ENCODE assay signal across 7 mouse cellular contexts in genomic region chr1:180829775-180830174, GRCm38 (mm10). TPM values are rescaled to one million over a fixed set of nuclear protein-coding genes. Genes with fewer than 3 reads are reported as not detected.
DNase-seq lines count a peak whose midpoint lies in the region; ATAC-seq and TF ChIP-seq lines count a peak whose summit lies in the region.

No protein-coding gene starts in this region.

- H3K27me3 ChIP-seq in G1E (ENCODE audit: insufficient read depth, low read length) (no peaks in the 10 kb centered on the region), myocyte (ENCODE audit: control insufficient read depth, insufficient read depth, insufficient read length) (no peaks in the 10 kb centered on the region)
- no peaks in the 10 kb centered on the region for H3K27me3 ChIP-seq in intestine, embryonic 15.5 days (replicated peaks)
- H3K27me3 ChIP-seq in hindbrain, postnatal 0 days (ENCODE audit: insufficient read depth, low read length) = no peaks in the 10 kb centered on the region
- H3K27me3 ChIP-seq in hindbrain, embryonic 14.5 days (ENCODE audit: control insufficient read depth, insufficient read depth, low read length) = no peaks in the 10 kb centered on the region

- H3K4me1 ChIP-seq in G1E (ENCODE audit: insufficient read depth, low read depth, low read length) = peaks cover 42% of the 10 kb centered on the region
- H3K4me1 ChIP-seq in intestine, embryonic 15.5 days (replicated peaks) = peaks cover 10% of the 10 kb centered on the region
- no peaks in the 10 kb centered on the region for H3K4me1 ChIP-seq in hindbrain, postnatal 0 days (ENCODE audit: insufficient read depth, low read length)
- H3K4me1 ChIP-seq in hindbrain, embryonic 14.5 days (replicated peaks; ENCODE audit: control insufficient read depth, insufficient read depth, low read length) = no peaks in the 10 kb centered on the region

- no peak overlapping the region for H3ac ChIP-seq in myocyte (ENCODE audit: control insufficient read depth, insufficient read length)

- peak overlapping the region; percentile 37 for H3K4me2 ChIP-seq in intestine, embryonic 15.5 days (replicated peaks)
- H3K4me2 ChIP-seq in myocyte (ENCODE audit: low read depth) = peak overlapping the region; percentile 54
- no peak overlapping the region for H3K4me2 ChIP-seq in hindbrain, postnatal 0 days (ENCODE audit: low read depth, low read length)
- no peak overlapping the region for H3K4me2 ChIP-seq in hindbrain, embryonic 14.5 days (replicated peaks)

- no peaks in the 10 kb centered on the region for H3K36me3 ChIP-seq in G1E (replicated peaks)
- no peaks in the 10 kb centered on the region for H3K36me3 ChIP-seq in intestine, embryonic 15.5 days
- no peaks in the 10 kb centered on the region for H3K36me3 ChIP-seq in myocyte (ENCODE audit: control insufficient read depth, insufficient read depth)
- no peaks in the 10 kb centered on the region for H3K36me3 ChIP-seq in hindbrain, postnatal 0 days (ENCODE audit: insufficient read depth, low read length)
- H3K36me3 ChIP-seq in hindbrain, embryonic 14.5 days (replicated peaks; ENCODE audit: control insufficient read depth, insufficient read depth) = no peaks in the 10 kb centered on the region

- ATAC-seq in G1E (ENCODE audit: extremely low read depth, insufficient number of reproducible peaks, low FRiP score, poor library complexity, severe bottlenecking) = peak; percentile 86
- peak; percentile 46 for ATAC-seq in intestine, embryonic 15.5 days
- ATAC-seq in hindbrain, postnatal 0 days = no peak
- no peak for ATAC-seq in hindbrain, embryonic 14.5 days (ENCODE audit: low FRiP score)

- peak; percentile 83 for DNase-seq in CD4-positive, CD25-positive, alpha-beta regulatory T cell, adult 2 months (ENCODE audit: low read depth, low spot score)
- DNase-seq in G1E (ENCODE audit: low spot score) = peak; percentile 77
- no peak for DNase-seq in right cerebral cortex, postnatal 25 days
- DNase-seq in hindbrain, postnatal 0 days (ENCODE audit: low spot score) = no peak
- DNase-seq in hindbrain, embryonic 14.5 days (ENCODE audit: low spot score) = no peak

- H3K4me3 ChIP-seq in G1E (ENCODE audit: low read depth, low read length) (peak overlapping the region; percentile 72), myocyte (no peak overlapping the region)
- H3K4me3 ChIP-seq in intestine, embryonic 15.5 days (replicated peaks) = no peak overlapping the region
- H3K4me3 ChIP-seq in hindbrain, postnatal 0 days (ENCODE audit: low read length) = no peak overlapping the region
- H3K4me3 ChIP-seq in hindbrain, embryonic 14.5 days (replicated peaks; ENCODE audit: low read length) = no peak overlapping the region

- 74% methylated on average over 11 of the region's 11 CpGs for WGBS in intestine, embryonic 15.5 days
- 85% methylated on average over 11 of the region's 11 CpGs for WGBS in hindbrain, postnatal 0 days
- 93% methylated on average over 11 of the region's 11 CpGs for WGBS in hindbrain, embryonic 14.5 days

- no peaks in the 10 kb centered on the region for H3K79me2 ChIP-seq in myocyte (ENCODE audit: control insufficient read depth, insufficient read depth)

- H3K27ac ChIP-seq in intestine, embryonic 15.5 days = peak overlapping the region; percentile 28; the same call in 1 of the 2 replicates
- H3K27ac ChIP-seq in hindbrain, postnatal 0 days = no peak overlapping the region
- H3K27ac ChIP-seq in hindbrain, embryonic 14.5 days = no peak overlapping the region

- H3K9ac ChIP-seq in intestine, embryonic 15.5 days = no peak overlapping the region
- H3K9ac ChIP-seq in hindbrain, postnatal 0 days (replicated peaks; ENCODE audit: low read length) = no peak overlapping the region
- H3K9ac ChIP-seq in hindbrain, embryonic 14.5 days = no peak overlapping the region

- peaks cover 14% of the 10 kb centered on the region for H3K9me3 ChIP-seq in G1E (replicated peaks)
- no peaks in the 10 kb centered on the region for H3K9me3 ChIP-seq in intestine, embryonic 15.5 days
- no peaks in the 10 kb centered on the region for H3K9me3 ChIP-seq in hindbrain, postnatal 0 days (ENCODE audit: low read length)
- H3K9me3 ChIP-seq in hindbrain, embryonic 14.5 days (ENCODE audit: control insufficient read depth, low read length) = no peaks in the 10 kb centered on the region

- TF ChIP-seq POLR2A in myocyte (IDR thresholded peaks at IDR 0.05; ENCODE audit: insufficient read length, low read depth) = no peak

- no peak for TF ChIP-seq CTCF in G1E (IDR thresholded peaks at IDR 0.05; ENCODE audit: low read depth, low read length)
- no peak for TF ChIP-seq CTCF in hindbrain, postnatal 0 days (IDR thresholded peaks at IDR 0.05; ENCODE audit: low read depth)

TF ChIP-seq in myocyte, 11 proteins besides CTCF, POLR2A, EP300 and RAD21:
- TF ChIP-seq TCF12 (IDR thresholded peaks at IDR 0.05; ENCODE audit: insufficient read depth, poor library complexity, severe bottlenecking) (no peak), MAX (IDR thresholded peaks at IDR 0.05; ENCODE audit: low read depth) (no peak), CEBPB (IDR thresholded peaks at IDR 0.05; ENCODE audit: insufficient read depth, poor library complexity, severe bottlenecking) (no peak), E2F4 (IDR thresholded peaks at IDR 0.05; ENCODE audit: insufficient read depth) (no peak), TCF3 (IDR thresholded peaks at IDR 0.05; ENCODE audit: insufficient read length, low read depth) (no peak), MYOD1 (IDR thresholded peaks at IDR 0.05; ENCODE audit: control insufficient read depth in 1 of 3, insufficient read length in 2 of 3, low read depth in 2 of 3) (no peak), POLR2AphosphoS2 (IDR thresholded peaks at IDR 0.05; ENCODE audit: insufficient read length, low read depth) (no peak), USF1 (IDR thresholded peaks at IDR 0.05; ENCODE audit: low read depth) (no peak), REST (IDR thresholded peaks at IDR 0.05; ENCODE audit: insufficient read depth, insufficient read length) (no peak), SRF (IDR thresholded peaks at IDR 0.05; ENCODE audit: control insufficient read depth, insufficient read length, low read depth) (no peak), MYOG (IDR thresholded peaks at IDR 0.05; ENCODE audit: control insufficient read depth in 1 of 3, insufficient read depth in 1 of 3, insufficient read length in 2 of 3, low read depth in 2 of 3) (no peak)

RNA-seq across cellular contexts. Expression of gene H3f3a, which starts 16.0 kb away (rescaled TPM):
- total RNA-seq in G1E (2014; fragmentation: Nextera tagmentation) (1,182 and 1,327 TPM in 2 replicates), G1E (2017) (2,511 and 3,138 TPM in 2 replicates)
- polyA plus RNA-seq in G1E (2012) (1,136 and 1,527 TPM in 2 replicates), myocyte (2012; fragmentation: generic; extraction: Trizol) (597 TPM)
- 1,771 and 1,977 TPM in 2 replicates for polyA plus RNA-seq in intestine, embryonic 15.5 days (2015; fragmentation: Nextera tagmentation; extraction: Ambion mirVana)
- total RNA-seq in hindbrain, postnatal 0 days (2014; rRNA removed) = 1,143 and 1,334 TPM in 2 replicates
- polyA plus RNA-seq in hindbrain, postnatal 0 days (2015; fragmentation: Nextera tagmentation; extraction: Ambion mirVana) = 1,977 and 1,992 TPM in 2 replicates
- 2,816 and 2,951 TPM in 2 replicates for polyA plus RNA-seq in hindbrain, embryonic 14.5 days (2014; fragmentation: Nextera tagmentation; extraction: Ambion mirVana)

RNA-seq across cellular contexts. Expression of gene Sde2, which starts 21.2 kb away (rescaled TPM):
- total RNA-seq in G1E (2014; fragmentation: Nextera tagmentation) (41.0 and 43.2 TPM in 2 replicates), G1E (2017) (52.6 and 72.2 TPM in 2 replicates)
- polyA plus RNA-seq in G1E (2012) (37.2 and 51.6 TPM in 2 replicates), myocyte (2012; fragmentation: generic; extraction: Trizol) (15.3 TPM)
- 31.5 and 31.7 TPM in 2 replicates for polyA plus RNA-seq in intestine, embryonic 15.5 days (2015; fragmentation: Nextera tagmentation; extraction: Ambion mirVana)
- 11.1 and 13.1 TPM in 2 replicates for total RNA-seq in hindbrain, postnatal 0 days (2014; rRNA removed)
- 21.4 and 21.7 TPM in 2 replicates for polyA plus RNA-seq in hindbrain, postnatal 0 days (2015; fragmentation: Nextera tagmentation; extraction: Ambion mirVana)
- polyA plus RNA-seq in hindbrain, embryonic 14.5 days (2014; fragmentation: Nextera tagmentation; extraction: Ambion mirVana) = 26.9 and 28.2 TPM in 2 replicates

Comparison
In these comparisons a context has a peak if more than half of its experiments do, and no peak if none do; other contexts are left out.
1. DNase-seq: peak in CD4-positive, CD25-positive, alpha-beta regulatory T cell, adult 2 months (single experiment) and G1E (single experiment); none in right cerebral cortex, postnatal 25 days (single experiment), hindbrain, postnatal 0 days (single experiment) and hindbrain, embryonic 14.5 days (single experiment).
2. ATAC-seq: peak in G1E (single experiment) and intestine, embryonic 15.5 days (single experiment); none in hindbrain, postnatal 0 days (single experiment) and hindbrain, embryonic 14.5 days (single experiment).
3. H3K4me2 ChIP-seq: peak in intestine, embryonic 15.5 days (single experiment) and myocyte (single experiment); none in hindbrain, postnatal 0 days (single experiment) and hindbrain, embryonic 14.5 days (single experiment).